28 mouse cellular contexts compared by ENCODE assay signal in the genomic region with DNA sequence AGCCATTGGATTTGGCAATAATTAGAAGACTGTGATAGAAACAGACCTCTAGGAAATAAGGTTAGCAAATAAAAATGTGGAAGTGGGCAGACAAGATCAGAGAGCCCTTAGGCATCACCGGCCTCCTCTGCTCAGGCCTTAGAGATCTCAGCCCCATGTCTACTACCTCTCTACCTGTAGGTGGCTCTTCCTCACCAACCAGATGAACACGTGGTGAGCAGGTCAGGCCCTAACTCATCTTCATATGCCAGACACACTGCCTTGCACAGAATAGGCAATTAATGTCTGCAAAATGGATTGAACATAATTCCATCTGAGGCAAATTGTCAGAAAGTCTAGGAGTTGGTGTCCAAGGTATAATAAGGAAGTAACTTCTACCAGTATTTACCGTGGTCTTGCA.
DNase-seq lines count a peak whose midpoint lies in the region; ATAC-seq and TF ChIP-seq lines count a peak whose summit lies in the region.
"Had no signal": no experiment of that assay in that cellular context is flagged by ENCODE, and none has a peak within 500 bp of the region (broad histone marks: within the 10 kb centered on the region; RNA-seq: fewer than 3 reads in every experiment).

No protein-coding gene starts in this region.

- H3K4me3 ChIP-seq in liver, postnatal 0 days (ENCODE audit: low read depth, low read length): no peak overlapping the region
- H3K4me3 ChIP-seq in liver, embryonic 11.5 days (ENCODE audit: low read depth, low read length): no peak overlapping the region
- no peak overlapping the region for H3K4me3 ChIP-seq in limb, embryonic 10.5 days
- H3K4me3 ChIP-seq in stomach, postnatal 0 days (ENCODE audit: low read depth, low read length): no peak overlapping the region
- H3K4me3 ChIP-seq: embryonic facial prominence, embryonic 15.5 days; forebrain, embryonic 13.5 days; hindbrain, embryonic 10.5 days; hindbrain, embryonic 15.5 days; left cerebral cortex, adult 2 months; limb, embryonic 15.5 days; neural tube, embryonic 13.5 days had no signal

- no peaks in the 10 kb centered on the region for H3K9me3 ChIP-seq in liver, postnatal 0 days (ENCODE audit: low read length)
- H3K9me3 ChIP-seq in liver, embryonic 11.5 days (ENCODE audit: control insufficient read depth, low read length): no peaks in the 10 kb centered on the region
- no peaks in the 10 kb centered on the region for H3K9me3 ChIP-seq in limb, embryonic 10.5 days (replicated peaks)
- no peaks in the 10 kb centered on the region for H3K9me3 ChIP-seq in stomach, postnatal 0 days (ENCODE audit: control insufficient read depth, low read length)
- H3K9me3 ChIP-seq: embryonic facial prominence, embryonic 15.5 days; forebrain, embryonic 13.5 days; hindbrain, embryonic 10.5 days; hindbrain, embryonic 15.5 days; limb, embryonic 15.5 days; neural tube, embryonic 13.5 days had no signal

- ATAC-seq in liver, postnatal 0 days: no peak
- ATAC-seq in liver, embryonic 11.5 days (replicated peaks; ENCODE audit: low FRiP score): no peak
- ATAC-seq in granulocyte monocyte progenitor cell, adult 5-6 weeks (replicated peaks; ENCODE audit: poor library complexity, severe bottlenecking): peak; percentile 33; the same call in 1 of the 2 replicates
- ATAC-seq in stomach, postnatal 0 days (ENCODE audit: low FRiP score, low TSS enrichment): no peak
- ATAC-seq: activated CD4-positive, CD25-positive, alpha-beta regulatory T cell, adult 4 months; forebrain, embryonic 13.5 days had no signal

- WGBS in liver, postnatal 0 days (ENCODE audit: insufficient replicate concordance): 58% methylated on average over 3 of the region's 3 CpGs
- WGBS in liver, embryonic 11.5 days: 65% methylated on average over 3 of the region's 3 CpGs
- WGBS in limb, embryonic 10.5 days: 71% methylated on average over 3 of the region's 3 CpGs
- WGBS in stomach, postnatal 0 days: 77% methylated on average over 3 of the region's 3 CpGs

- 0 out of 2 replicates have a peak, but pooled peaks have one; percentile 4 for TF ChIP-seq CTCF in liver, postnatal 0 days (IDR thresholded peaks at IDR 0.05; ENCODE audit: low read depth)
- TF ChIP-seq CTCF in stomach, postnatal 0 days (IDR thresholded peaks at IDR 0.05; ENCODE audit: low read depth): peak; percentile 27

- DNase-seq in liver, postnatal 0 days: no peak
- DNase-seq in liver, embryonic 11.5 days (ENCODE audit: low spot score): no peak
- peak; percentile 12 for DNase-seq in limb, embryonic 10.5 days (ENCODE audit: low spot score)
- DNase-seq in stomach, postnatal 0 days (ENCODE audit: low spot score): no peak
- no peak for DNase-seq in urinary bladder, postnatal 25 days (ENCODE audit: low spot score)
- DNase-seq in gastrocnemius, adult 8-10 months (ENCODE audit: low spot score in 2 of 2): no peak
- DNase-seq: adrenal gland, adult 2 months; adrenal gland, postnatal 36 days; B cell, adult 2 months; cerebellum, adult 18-20 months; cerebellum, postnatal 10 days; heart, postnatal 14 days; kidney, adult 11 months; kidney, postnatal 25 days; left cerebral cortex, postnatal 4 days; right cerebral cortex, postnatal 4 days; thymus, postnatal 4 days had no signal

- no peaks in the 10 kb centered on the region for H3K36me3 ChIP-seq in liver, postnatal 0 days (replicated peaks; ENCODE audit: insufficient read depth, low read length)
- no peaks in the 10 kb centered on the region for H3K36me3 ChIP-seq in liver, embryonic 11.5 days (ENCODE audit: control insufficient read depth, insufficient read depth, low read length)
- peaks cover 4% of the 10 kb centered on the region; the same call in 1 of the 2 replicates for H3K36me3 ChIP-seq in limb, embryonic 10.5 days
- no peaks in the 10 kb centered on the region for H3K36me3 ChIP-seq in stomach, postnatal 0 days (ENCODE audit: control insufficient read depth, insufficient read depth, low read length)
- H3K36me3 ChIP-seq: embryonic facial prominence, embryonic 15.5 days; neural tube, embryonic 13.5 days had no signal

- TF ChIP-seq EP300 in liver, postnatal 0 days (IDR thresholded peaks at IDR 0.05; ENCODE audit: low read depth): no peak
- no peak for TF ChIP-seq EP300 in stomach, postnatal 0 days (optimal IDR thresholded peaks at IDR 0.05)

- no peak overlapping the region for H3K9ac ChIP-seq in liver, postnatal 0 days (replicated peaks)
- no peak overlapping the region for H3K9ac ChIP-seq in liver, embryonic 11.5 days (ENCODE audit: low read depth, low read length)
- no peak overlapping the region for H3K9ac ChIP-seq in stomach, postnatal 0 days (ENCODE audit: low read length)
- H3K9ac ChIP-seq: embryonic facial prominence, embryonic 15.5 days; forebrain, embryonic 13.5 days; hindbrain, embryonic 15.5 days; limb, embryonic 15.5 days; neural tube, embryonic 13.5 days had no signal

- no peaks in the 10 kb centered on the region for H3K27me3 ChIP-seq in liver, postnatal 0 days (ENCODE audit: insufficient read depth, low read length)
- no peaks in the 10 kb centered on the region for H3K27me3 ChIP-seq in liver, embryonic 11.5 days (replicated peaks; ENCODE audit: control insufficient read depth, insufficient read depth, low read length)
- no peaks in the 10 kb centered on the region for H3K27me3 ChIP-seq in limb, embryonic 10.5 days (ENCODE audit: low read depth, poor library complexity, severe bottlenecking)
- H3K27me3 ChIP-seq in stomach, postnatal 0 days (ENCODE audit: control insufficient read depth, insufficient read depth, low read length): no peaks in the 10 kb centered on the region
- H3K27me3 ChIP-seq: embryonic facial prominence, embryonic 15.5 days; forebrain, embryonic 13.5 days; hindbrain, embryonic 15.5 days; limb, embryonic 15.5 days; neural tube, embryonic 13.5 days had no signal

- no peaks in the 10 kb centered on the region for H3K4me1 ChIP-seq in liver, postnatal 0 days (ENCODE audit: insufficient read depth)
- H3K4me1 ChIP-seq in liver, embryonic 11.5 days (replicated peaks; ENCODE audit: control insufficient read depth, insufficient read depth, low read length): no peaks in the 10 kb centered on the region
- peaks cover 8% of the 10 kb centered on the region for H3K4me1 ChIP-seq in limb, embryonic 10.5 days
- H3K4me1 ChIP-seq in stomach, postnatal 0 days (replicated peaks; ENCODE audit: control insufficient read depth, insufficient read depth): no peaks in the 10 kb centered on the region
- H3K4me1 ChIP-seq: embryonic facial prominence, embryonic 15.5 days; forebrain, embryonic 13.5 days; hindbrain, embryonic 15.5 days; limb, embryonic 15.5 days; neural tube, embryonic 13.5 days had no signal

- no peak overlapping the region for H3K27ac ChIP-seq in liver, postnatal 0 days (ENCODE audit: low read depth)
- H3K27ac ChIP-seq in liver, embryonic 11.5 days (ENCODE audit: low read depth, low read length): no peak overlapping the region
- H3K27ac ChIP-seq in limb, embryonic 10.5 days: no peak overlapping the region
- no peak overlapping the region for H3K27ac ChIP-seq in stomach, postnatal 0 days (replicated peaks)
- H3K27ac ChIP-seq: embryonic facial prominence, embryonic 15.5 days; forebrain, embryonic 13.5 days; hindbrain, embryonic 10.5 days; hindbrain, embryonic 15.5 days; left cerebral cortex, adult 2 months; limb, embryonic 15.5 days; macrophage; neural tube, embryonic 13.5 days had no signal

- H3K4me2 ChIP-seq in liver, postnatal 0 days (ENCODE audit: low read depth, low read length): no peak overlapping the region
- no peak overlapping the region for H3K4me2 ChIP-seq in liver, embryonic 11.5 days
- H3K4me2 ChIP-seq in stomach, postnatal 0 days (replicated peaks; ENCODE audit: low read depth): no peak overlapping the region
- H3K4me2 ChIP-seq: embryonic facial prominence, embryonic 15.5 days; forebrain, embryonic 13.5 days; hindbrain, embryonic 15.5 days; limb, embryonic 15.5 days; midbrain, embryonic 11.5 days; neural tube, embryonic 13.5 days had no signal
